Mouse (Mus musculus) R1 (cell line): ENCODE results near the gene Abraxas2.
A peak's percentile ranks its signal among the peaks of the same experiment; 100 is the strongest.

Experiments used
- DNase-seq: peaks from one replicate; pipeline ENCODE4 v3.0.0-alpha.2; 2018; ENCODE audit warnings: low read depth, low spot score

Gene Abraxas2

GRCm38 (mm10) chr7:132853946-132854345 is 5.1 kb upstream of the Abraxas2 start:
- DNase-seq = peak; percentile 12

GRCm38 (mm10) chr7:132856083-132856482 is 2.9 kb upstream of the Abraxas2 start:
- no peak for DNase-seq

- DNase-seq = peak; percentile 41
These were observed 899 bp upstream of the Abraxas2 start for GRCm38 (mm10) chr7:132858043-132858608.

GRCm38 (mm10) chr7:132866316-132866715 is 7.3 kb downstream of the Abraxas2 start:
- DNase-seq = no peak

GRCm38 (mm10) chr7:132873043-132873442 is 14.0 kb downstream of the Abraxas2 start:
- DNase-seq = no peak

GRCm38 (mm10) chr7:132875391-132876086 is 16.5 kb downstream of the Abraxas2 start:
- no peak for DNase-seq

- DNase-seq = no peak
These were observed 21.3 kb downstream of the Abraxas2 start for GRCm38 (mm10) chr7:132880276-132880675.

GRCm38 (mm10) chr7:132882343-132882742 is 23.3 kb downstream of the Abraxas2 start:
- peak; percentile 72 for DNase-seq

- DNase-seq = peak; percentile 26
These were observed 25.0 kb downstream of the Abraxas2 start for GRCm38 (mm10) chr7:132884031-132884430.

- DNase-seq = no peak
These were observed 28.2 kb downstream of the Abraxas2 start for GRCm38 (mm10) chr7:132887019-132887804.

GRCm38 (mm10) chr7:132888052-132888451 is 29.0 kb downstream of the Abraxas2 start:
- DNase-seq = no peak

- DNase-seq = no peak
These were observed 29.7 kb downstream of the Abraxas2 start for GRCm38 (mm10) chr7:132888518-132889249.

GRCm38 (mm10) chr7:132889691-132890090 is 30.7 kb downstream of the Abraxas2 start:
- peak; percentile 22 for DNase-seq

- no peak for DNase-seq
These were observed 31.2 kb downstream of the Abraxas2 start for GRCm38 (mm10) chr7:132890201-132890600.

GRCm38 (mm10) chr7:132891561-132892310 is 32.7 kb downstream of the Abraxas2 start:
- DNase-seq = no peak

GRCm38 (mm10) chr7:132892311-132892661 is 33.3 kb downstream of the Abraxas2 start:
- DNase-seq = no peak

GRCm38 (mm10) chr7:132892806-132893205 is 33.8 kb downstream of the Abraxas2 start:
- no peak for DNase-seq

- DNase-seq = no peak
These were observed 34.3 kb downstream of the Abraxas2 start for GRCm38 (mm10) chr7:132893336-132893735.

GRCm38 (mm10) chr7:132894841-132895555 is 36.0 kb downstream of the Abraxas2 start:
- no peak for DNase-seq

- DNase-seq = peak; percentile 90
These were observed 37.3 kb downstream of the Abraxas2 start for GRCm38 (mm10) chr7:132896206-132896815.
